Mouse (Mus musculus): ENCODE measurements at regions not wholly inside any gene's neighbourhood (a gene's known extent, or its start where the extent isn't known, plus 50 kb on each side); places are given as distances from the start of the nearest gene placed in this dataset.

- H3K36me3 ChIP-seq (ENCODE audit: control insufficient read depth, insufficient read depth): no peaks in the 10 kb centered on the region
- no peak for ATAC-seq (ENCODE audit: low read depth)
- no peak overlapping the region for H3K4me3 ChIP-seq (ENCODE audit: low read depth, low read length)
- H3K27me3 ChIP-seq (ENCODE audit: control insufficient read depth, insufficient read depth, low read depth, low read length): no peaks in the 10 kb centered on the region
- H3K4me2 ChIP-seq (ENCODE audit: low read depth, low read length): no peak overlapping the region
- H3K9ac ChIP-seq (ENCODE audit: low read depth, low read length): no peak overlapping the region
- H3K27ac ChIP-seq (ENCODE audit: low read length): no peak overlapping the region
- 62% methylated on average over 2 of the region's 2 CpGs for WGBS (ENCODE audit: insufficient replicate concordance)
- no peaks in the 10 kb centered on the region for H3K9me3 ChIP-seq (replicated peaks; ENCODE audit: control insufficient read depth, low read length)
- no peaks in the 10 kb centered on the region for H3K4me1 ChIP-seq (ENCODE audit: control insufficient read depth, low read depth, low read length)
These were observed 1120.7 kb downstream of the Amy2a5 start for GRCm38 (mm10) chr3:112137940-112138339.

- no peaks in the 10 kb centered on the region for H3K9me3 ChIP-seq (replicated peaks; ENCODE audit: control insufficient read depth, low read length)
- no peak overlapping the region for H3K9ac ChIP-seq (ENCODE audit: low read depth, low read length)
- H3K4me3 ChIP-seq (ENCODE audit: low read depth, low read length): no peak overlapping the region
- no peaks in the 10 kb centered on the region for H3K36me3 ChIP-seq (ENCODE audit: control insufficient read depth, insufficient read depth)
- no peak overlapping the region for H3K27ac ChIP-seq (ENCODE audit: low read length)
- ATAC-seq (ENCODE audit: low read depth): peak; percentile 30; the same call in 1 of the 2 replicates
- H3K27me3 ChIP-seq (ENCODE audit: control insufficient read depth, insufficient read depth, low read depth, low read length): no peaks in the 10 kb centered on the region
- H3K4me1 ChIP-seq (ENCODE audit: control insufficient read depth, low read depth, low read length): no peaks in the 10 kb centered on the region
- no peak overlapping the region for H3K4me2 ChIP-seq (ENCODE audit: low read depth, low read length)
- WGBS (ENCODE audit: insufficient replicate concordance): 50% methylated on average over 1 of the region's 1 CpGs
These were observed 1137.0 kb downstream of the Amy2a5 start for GRCm38 (mm10) chr3:112121601-112122000.

- H3K27ac ChIP-seq (ENCODE audit: low read length): no peak overlapping the region
- no peak overlapping the region for H3K9ac ChIP-seq (ENCODE audit: low read depth, low read length)
- WGBS (ENCODE audit: insufficient replicate concordance): 44% methylated on average over 1 of the region's 1 CpGs
- no peaks in the 10 kb centered on the region for H3K4me1 ChIP-seq (ENCODE audit: control insufficient read depth, low read depth, low read length)
- ATAC-seq (ENCODE audit: low read depth): no peak
- H3K27me3 ChIP-seq (ENCODE audit: control insufficient read depth, insufficient read depth, low read depth, low read length): no peaks in the 10 kb centered on the region
- H3K4me3 ChIP-seq (ENCODE audit: low read depth, low read length): no peak overlapping the region
- no peak overlapping the region for H3K4me2 ChIP-seq (ENCODE audit: low read depth, low read length)
- no peaks in the 10 kb centered on the region for H3K36me3 ChIP-seq (ENCODE audit: control insufficient read depth, insufficient read depth)
- no peaks in the 10 kb centered on the region for H3K9me3 ChIP-seq (replicated peaks; ENCODE audit: control insufficient read depth, low read length)
These were observed 1158.0 kb downstream of the Amy2a5 start for GRCm38 (mm10) chr3:112100606-112101005.

GRCm38 (mm10) chr3:112088551-112088950, 1170.1 kb downstream of the Amy2a5 start:
- Histone ChIP-seq H3K36me3 (ENCODE audit: control insufficient read depth, insufficient read depth) (no peaks in the 10 kb centered on the region), H3K27ac (ENCODE audit: low read length) (no peak overlapping the region), H3K27me3 (ENCODE audit: control insufficient read depth, insufficient read depth, low read depth, low read length) (no peaks in the 10 kb centered on the region), H3K4me1 (ENCODE audit: control insufficient read depth, low read depth, low read length) (no peaks in the 10 kb centered on the region), H3K4me2 (ENCODE audit: low read depth, low read length) (no peak overlapping the region), H3K4me3 (ENCODE audit: low read depth, low read length) (no peak overlapping the region), H3K9me3 (replicated peaks; ENCODE audit: control insufficient read depth, low read length) (no peaks in the 10 kb centered on the region), H3K9ac (ENCODE audit: low read depth, low read length) (no peak overlapping the region)
- no peak for ATAC-seq (ENCODE audit: low read depth)
- 40% methylated on average over 4 of the region's 4 CpGs for WGBS (ENCODE audit: insufficient replicate concordance)
